In the genomic region with DNA sequence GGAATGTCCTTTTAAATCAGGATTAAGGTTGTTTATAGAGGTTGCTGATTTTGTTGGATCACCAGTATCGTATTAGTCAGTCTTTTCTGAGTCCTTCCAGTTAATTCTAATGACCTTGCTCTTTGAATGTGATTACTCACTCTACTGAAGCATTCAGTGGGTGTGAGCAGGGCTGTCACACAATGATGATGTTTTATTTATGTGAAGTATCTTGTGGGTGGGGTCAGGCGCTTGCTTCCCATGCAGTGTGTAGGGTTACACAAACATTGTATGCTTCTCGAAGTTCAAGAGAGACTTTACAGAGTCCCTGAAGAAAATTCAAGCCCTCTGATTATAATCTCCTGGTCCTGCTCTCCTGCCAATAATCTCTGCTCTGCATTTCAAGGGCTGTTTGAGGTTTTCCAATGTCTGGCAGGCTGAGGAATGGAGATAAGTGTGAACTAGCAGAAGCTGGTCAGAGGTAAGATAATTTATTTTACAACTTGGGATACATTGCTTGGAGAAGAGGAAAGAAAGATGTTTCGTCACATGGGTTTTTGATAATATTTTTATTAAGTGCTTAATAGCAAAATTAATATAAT, we compare ENCODE assay signal across 23 mouse cellular contexts. TPM values are rescaled to one million over a fixed set of nuclear protein-coding genes. Genes with fewer than 3 reads are reported as not detected.
DNase-seq lines count a peak whose midpoint lies in the region; ATAC-seq and TF ChIP-seq lines count a peak whose summit lies in the region.
"Had no signal": no experiment of that assay in that cellular context is flagged by ENCODE, and none has a peak within 500 bp of the region (broad histone marks: within the 10 kb centered on the region; RNA-seq: fewer than 3 reads in every experiment).

No protein-coding gene starts in this region.

- H3K27me3 ChIP-seq in liver, embryonic 14.5 days (ENCODE audit: control insufficient read depth, insufficient read depth, low read length), result no peaks in the 10 kb centered on the region
- no peaks in the 10 kb centered on the region for H3K27me3 ChIP-seq in liver, embryonic 12.5 days (replicated peaks)
- H3K27me3 ChIP-seq: forebrain, embryonic 13.5 days had no signal

- 41% methylated on average over 4 of the region's 4 CpGs for WGBS in liver, embryonic 14.5 days (ENCODE audit: insufficient replicate concordance)
- whole genome bisulfite sequencing in liver, embryonic 12.5 days (ENCODE audit: insufficient replicate concordance), result 53% methylated on average over 4 of the region's 4 CpGs

- H3K27ac ChIP-seq in liver, embryonic 14.5 days, result no peak overlapping the region
- no peak overlapping the region for H3K27ac ChIP-seq in liver, embryonic 12.5 days
- H3K27ac ChIP-seq: forebrain, embryonic 13.5 days; gastrocnemius, adult 2 months; hindbrain, postnatal 0 days; limb, embryonic 10.5 days had no signal

- 0 out of 2 replicates have a peak, but pooled peaks have one; percentile 24 for TF ChIP-seq EP300 in liver, embryonic 14.5 days (IDR thresholded peaks at IDR 0.05; ENCODE audit: low read depth)

- no peak overlapping the region for H3K4me3 ChIP-seq in liver, embryonic 14.5 days (ENCODE audit: insufficient read depth in 1 of 2, low read depth in 2 of 2, low read length in 2 of 2)
- H3K4me3 ChIP-seq in liver, embryonic 12.5 days, result no peak overlapping the region
- H3K4me3 ChIP-seq: forebrain, embryonic 13.5 days; gastrocnemius, adult 2 months; limb, embryonic 10.5 days had no signal

- peaks cover 0 to 9% of the 10 kb centered on the region in 2 experiments; a peak in 2 of 4 replicates for H3K4me1 ChIP-seq in liver, embryonic 14.5 days (replicated peaks; ENCODE audit: control insufficient read depth in 2 of 2, insufficient read depth in 2 of 2, low read length in 1 of 2)
- H3K4me1 ChIP-seq in liver, embryonic 12.5 days, result peaks cover 14% of the 10 kb centered on the region

- DNase-seq in liver, embryonic 14.5 days (ENCODE audit: low read depth in 3 of 3, low spot score in 3 of 3), result no peak
- DNase-seq in Muller cell, postnatal 12 days (ENCODE audit: inconsistent ontology term), result peak; percentile 39
- peak; percentile 35 for DNase-seq in adrenal gland, adult 8-10 months
- no peak for DNase-seq in thymus, adult 18-20 months
- no peak for DNase-seq in gastrocnemius, postnatal 14 days
- DNase-seq in layer of hippocampus, postnatal 14 days (ENCODE audit: low spot score in 2 of 2), result no peak
- DNase-seq: cerebellum, adult 18-20 months; cerebellum, postnatal 14 days; embryo, embryonic 11 days; gastrocnemius, adult 2 months; kidney, postnatal 4 days; liver; liver, postnatal 0 days; lung, postnatal 36 days; thymus, postnatal 14 days had no signal

- H3K36me3 ChIP-seq in liver, embryonic 14.5 days (replicated peaks; ENCODE audit: control insufficient read depth, insufficient read depth, low read depth), result no peaks in the 10 kb centered on the region
- H3K36me3 ChIP-seq in liver, embryonic 12.5 days, result no peaks in the 10 kb centered on the region
- H3K36me3 ChIP-seq: limb, embryonic 10.5 days had no signal

- intact Hi-C loops in gastrocnemius, postnatal 14 days (cut with DNase I; ENCODE audit: low total_unique reads), result no loop called here

- no peak overlapping the region for H3K9ac ChIP-seq in liver, embryonic 14.5 days (replicated peaks)
- H3K9ac ChIP-seq in liver, embryonic 12.5 days, result no peak overlapping the region
- H3K9ac ChIP-seq: forebrain, embryonic 13.5 days; liver, postnatal 0 days had no signal

- ATAC-seq in liver, embryonic 14.5 days (ENCODE audit: insufficient read depth), result no peak
- ATAC-seq in liver, embryonic 12.5 days, result no peak
- peak; percentile 17; the same call in 1 of the 2 replicates for ATAC-seq in megakaryocyte-erythroid progenitor cell, adult 5-6 weeks (replicated peaks; ENCODE audit: low FRiP score, low TSS enrichment, poor library complexity, severe bottlenecking)
- ATAC-seq: forebrain, embryonic 13.5 days; hindbrain, postnatal 0 days; intestine, postnatal 0 days; liver, postnatal 0 days; midbrain, embryonic 16.5 days had no signal

- no peaks in the 10 kb centered on the region for H3K9me3 ChIP-seq in liver, embryonic 14.5 days (ENCODE audit: control insufficient read depth, low read length)
- no peaks in the 10 kb centered on the region for H3K9me3 ChIP-seq in liver, embryonic 12.5 days (replicated peaks)
- H3K9me3 ChIP-seq: forebrain, embryonic 13.5 days; limb, embryonic 10.5 days had no signal

- TF ChIP-seq CTCF in liver, embryonic 14.5 days (IDR thresholded peaks at IDR 0.05; ENCODE audit: low read depth), result no peak

- H3K4me2 ChIP-seq in liver, embryonic 14.5 days (ENCODE audit: low read depth), result no peak overlapping the region
- H3K4me2 ChIP-seq in liver, embryonic 12.5 days, result no peak overlapping the region
- H3K4me2 ChIP-seq: forebrain, embryonic 13.5 days; heart, embryonic 11.5 days had no signal

RNA-seq across cellular contexts. Expression of a gene that starts 3.2 kb away (rescaled TPM):
- 0.62 and 0.78 TPM in 2 replicates for polyA plus RNA-seq in liver, embryonic 14.5 days (2012; rRNA removed)
- polyA plus RNA-seq in liver, embryonic 14.5 days (2014; fragmentation: Nextera tagmentation; extraction: Ambion mirVana), result 2.2 and 2.3 TPM in 2 replicates
- 4.7 and 5.1 TPM in 2 replicates for polyA plus RNA-seq in liver, embryonic 12.5 days (2016; fragmentation: Nextera tagmentation; extraction: Ambion mirVana)
- 10 to 100 TPM; 26.2 to 36.5 (median 28.1) TPM for total RNA-seq in adrenal gland, adult 8-10 months (2022)
- total RNA-seq in megakaryocyte-erythroid progenitor cell, adult 5-6 weeks (2014; fragmentation: Nextera tagmentation), result 21.0 and 26.8 TPM in 2 replicates
- total RNA-seq in megakaryocyte-erythroid progenitor cell, adult 5-6 weeks (2017), result 13.8 and 19.3 TPM in 2 replicates
- 10 to 100 TPM; 14.9 to 19.1 TPM for total RNA-seq in gastrocnemius, postnatal 14 days (2021)
- total RNA-seq in layer of hippocampus, postnatal 14 days (2021), result 10 to 100 TPM; 25.4 to 25.7 TPM

Comparison
In these comparisons a context has a peak if more than half of its experiments do, and no peak if none do; other contexts are left out.
1. DNase-seq: peak in Muller cell, postnatal 12 days (single experiment) and adrenal gland, adult 8-10 months (single experiment); none in liver, embryonic 14.5 days (0 of 3), thymus, adult 18-20 months (0 of 2), gastrocnemius, postnatal 14 days (single experiment) and layer of hippocampus, postnatal 14 days (0 of 2).